Mouse (Mus musculus) layer of hippocampus, postnatal 10 days (tissue): ENCODE measurements at regions not wholly inside any gene's neighbourhood (a gene's known extent, or its start where the extent isn't known, plus 50 kb on each side); places are given as distances from the start of the nearest gene placed in this dataset.

Source experiments
- DNase-seq, 2 experiments: peaks; one replicate each; pipeline ENCODE4 v3.0.0; 2021; ENCODE audit warnings: low spot score in 2 of 2

GRCm38 (mm10) chr6:135433753-135434152 lies 71.4 kb downstream of the Emp1 start:
- DNase-seq = no peak

GRCm38 (mm10) chr6:135436315-135436714 lies 74.0 kb downstream of the Emp1 start:
- no peak for DNase-seq

- DNase-seq = no peak
Measured at GRCm38 (mm10) chr6:135438271-135438670, 75.9 kb downstream of the Emp1 start.

- DNase-seq = peak; percentile 59 to 65
Measured at GRCm38 (mm10) chr6:135441126-135441871, 79.0 kb downstream of the Emp1 start.

- DNase-seq = peak; percentile 96 to 97
Measured at GRCm38 (mm10) chr6:135444661-135445060, 82.3 kb downstream of the Emp1 start.

GRCm38 (mm10) chr6:135445070-135445469 lies 82.7 kb downstream of the Emp1 start:
- DNase-seq = no peak

GRCm38 (mm10) chr6:135447801-135448200 lies 85.5 kb downstream of the Emp1 start:
- DNase-seq = no peak

- DNase-seq = no peak
Measured at GRCm38 (mm10) chr6:135449228-135449627, 86.9 kb downstream of the Emp1 start.

- DNase-seq = no peak
Measured at GRCm38 (mm10) chr6:135450573-135450972, 88.2 kb downstream of the Emp1 start.

GRCm38 (mm10) chr6:135451165-135451797 lies 88.9 kb downstream of the Emp1 start:
- DNase-seq = no peak

GRCm38 (mm10) chr6:135453041-135453440 lies 90.7 kb downstream of the Emp1 start:
- no peak for DNase-seq

- no peak for DNase-seq
Measured at GRCm38 (mm10) chr6:135472495-135472894, 110.2 kb downstream of the Emp1 start.

- no peak for DNase-seq
Measured at GRCm38 (mm10) chr6:135473146-135473545, 110.8 kb downstream of the Emp1 start.

- DNase-seq = no peak
Measured at GRCm38 (mm10) chr6:135488795-135489194, 126.5 kb downstream of the Emp1 start.

GRCm38 (mm10) chr6:135493983-135494382 lies 131.6 kb downstream of the Emp1 start:
- no peak for DNase-seq

GRCm38 (mm10) chr6:135495841-135496240 lies 133.5 kb downstream of the Emp1 start:
- DNase-seq = no peak

- DNase-seq = no peak
Measured at GRCm38 (mm10) chr6:135498592-135498991, 136.2 kb downstream of the Emp1 start.

- DNase-seq = no peak
Measured at GRCm38 (mm10) chr6:135500381-135500780, 138.0 kb downstream of the Emp1 start.

GRCm38 (mm10) chr6:135501791-135502190 lies 139.4 kb downstream of the Emp1 start:
- DNase-seq = no peak

- DNase-seq = peak in 1 of 2 experiments; percentile 20
Measured at GRCm38 (mm10) chr6:135502405-135502804, 140.1 kb downstream of the Emp1 start.

- DNase-seq = no peak
Measured at GRCm38 (mm10) chr6:135518710-135519437, 156.5 kb downstream of the Emp1 start.

GRCm38 (mm10) chr6:135519438-135519803 lies 157.1 kb downstream of the Emp1 start:
- DNase-seq = no peak
